23 mouse cellular contexts compared by ENCODE assay signal in genomic region chr8:37239354-37239753, GRCm38 (mm10).
DNase-seq lines count a peak whose midpoint lies in the region; TF ChIP-seq lines count a peak whose summit lies in the region.
"Had no signal": no experiment of that assay in that cellular context is flagged by ENCODE, and none has a peak within 500 bp of the region (broad histone marks: within the 10 kb centered on the region; RNA-seq: fewer than 3 reads in every experiment).

No protein-coding gene starts in this region.

- H3K27ac ChIP-seq in layer of hippocampus, adult 2 months = no peak overlapping the region
- H3K27ac ChIP-seq: embryonic facial prominence, embryonic 12.5 days; embryonic facial prominence, embryonic 15.5 days; heart, embryonic 15.5 days; hindbrain, embryonic 10.5 days; hindbrain, embryonic 13.5 days had no signal

- TF ChIP-seq CTCF in layer of hippocampus, adult 2 months (conservative IDR thresholded peaks at IDR 0.05) = no peak

- no peak overlapping the region for H3K4me3 ChIP-seq in layer of hippocampus, adult 2 months
- H3K4me3 ChIP-seq: embryonic facial prominence, embryonic 12.5 days; embryonic facial prominence, embryonic 15.5 days; heart, embryonic 12.5 days; heart, embryonic 15.5 days; hindbrain, embryonic 10.5 days; hindbrain, embryonic 13.5 days had no signal

- DNase-seq in cerebellum, postnatal 10 days = peak; percentile 9 to 13
- no peak for DNase-seq in cerebellum, adult 18-20 months
- DNase-seq in frontal cortex, adult 2 months (ENCODE audit: extremely low spot score in 1 of 2, low spot score in 1 of 2) = peak; percentile 3 to 7
- DNase-seq in frontal cortex, postnatal 10 days (ENCODE audit: low spot score in 2 of 2) = no peak
- DNase-seq in layer of hippocampus, adult 2 months (ENCODE audit: low spot score in 2 of 2) = peak; percentile 7 to 15
- no peak for DNase-seq in layer of hippocampus, postnatal 14 days (ENCODE audit: low spot score in 2 of 2)
- DNase-seq in brain, adult 2 months (ENCODE audit: low read depth, low spot score) = peak; percentile 55
- DNase-seq in ovary, postnatal 14 days (ENCODE audit: low spot score) = no peak
- DNase-seq: adrenal gland, adult 8-10 months; adrenal gland, postnatal 25 days; cerebellum, adult 11 months; cerebellum, adult 8-10 months; forebrain, postnatal 0 days; gastrocnemius, postnatal 25 days; heart, adult 18-20 months; heart, postnatal 10 days; heart, postnatal 36 days had no signal

Comparison
In these comparisons a context has a peak if more than half of its experiments do, and no peak if none do; other contexts are left out.
1. DNase-seq: peak in cerebellum, postnatal 10 days (2 of 2), frontal cortex, adult 2 months (2 of 2), layer of hippocampus, adult 2 months (2 of 2) and brain, adult 2 months (single experiment); none in cerebellum, adult 18-20 months (0 of 2), frontal cortex, postnatal 10 days (0 of 2), layer of hippocampus, postnatal 14 days (0 of 2) and ovary, postnatal 14 days (single experiment).